Comparison of ENCODE assay signal across 23 mouse cellular contexts in the genomic region with DNA sequence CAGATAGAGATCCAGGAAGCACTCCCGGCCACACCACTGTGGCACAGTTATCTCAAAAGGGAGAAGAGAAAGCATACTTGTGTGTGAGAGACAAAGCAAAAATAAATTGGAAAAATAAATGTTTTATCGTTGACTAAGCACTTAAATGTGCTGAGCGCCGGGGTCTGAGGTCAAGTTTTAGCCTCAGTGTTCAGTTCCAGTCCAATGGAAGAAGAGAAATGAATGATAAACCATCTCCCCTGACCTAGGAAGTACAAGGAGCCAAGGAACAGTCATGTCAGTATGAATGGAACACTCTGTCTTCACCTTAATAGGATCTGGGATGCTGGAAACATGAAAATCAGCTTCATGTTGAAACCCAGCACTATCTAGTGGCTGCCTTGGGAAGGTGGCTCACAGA.
DNase-seq lines count a peak whose midpoint lies in the region; ATAC-seq and TF ChIP-seq lines count a peak whose summit lies in the region.
"Had no signal": no experiment of that assay in that cellular context is flagged by ENCODE, and none has a peak within 500 bp of the region (broad histone marks: within the 10 kb centered on the region; RNA-seq: fewer than 3 reads in every experiment).

No protein-coding gene starts in this region.

- peak; percentile 61 for DNase-seq in kidney, adult 2 months
- no peak for DNase-seq in kidney, postnatal 10 days
- DNase-seq in kidney, postnatal 25 days = peak; percentile 21 to 49
- no peak for DNase-seq in layer of hippocampus, postnatal 36 days
- DNase-seq: adrenal gland, adult 2 months; adrenal gland, postnatal 10 days; adrenal gland, postnatal 25 days; cerebellum, adult 11 months; cerebellum, adult 18-20 months; cerebellum, adult 8-10 months; cerebellum, adult 9-11 months; cerebellum, postnatal 14 days; cerebellum, postnatal 36 days; embryo, embryonic 11 days had no signal

- ATAC-seq in kidney, embryonic 14.5 days (ENCODE audit: low FRiP score, low TSS enrichment) = no peak
- ATAC-seq: forebrain, embryonic 14.5 days; forebrain, embryonic 16.5 days had no signal

- no peaks in the 10 kb centered on the region for H3K36me3 ChIP-seq in kidney, adult 2 months (ENCODE audit: control insufficient read depth, insufficient read depth, low read length)
- no peaks in the 10 kb centered on the region for H3K36me3 ChIP-seq in kidney, embryonic 14.5 days (ENCODE audit: control insufficient read depth, insufficient read depth, low read length)
- H3K36me3 ChIP-seq: embryonic facial prominence, embryonic 13.5 days; embryonic facial prominence, embryonic 15.5 days; forebrain, embryonic 10.5 days; forebrain, embryonic 12.5 days had no signal

- no peak for TF ChIP-seq CTCF in kidney, adult 2 months (conservative IDR thresholded peaks at IDR 0.05; ENCODE audit: insufficient read depth, insufficient read length, low read depth, low read length)
- TF ChIP-seq CTCF in olfactory bulb, adult 2 months (IDR thresholded peaks at IDR 0.05; ENCODE audit: insufficient read depth, low read depth, low read length) = no peak

- 61% methylated on average over 4 of the region's 4 CpGs for WGBS in kidney, adult 2 months
- WGBS in kidney, embryonic 14.5 days = 93% methylated on average over 4 of the region's 4 CpGs
- WGBS in olfactory bulb, adult 2 months = 90% methylated on average over 4 of the region's 4 CpGs

- H3K9me3 ChIP-seq in kidney, embryonic 14.5 days (ENCODE audit: control insufficient read depth, low read length) = no peaks in the 10 kb centered on the region
- H3K9me3 ChIP-seq: embryonic facial prominence, embryonic 13.5 days; embryonic facial prominence, embryonic 15.5 days; forebrain, embryonic 10.5 days; forebrain, embryonic 12.5 days had no signal

- H3K4me2 ChIP-seq in kidney, embryonic 14.5 days (replicated peaks; ENCODE audit: low read depth, low read length) = no peak overlapping the region
- H3K4me2 ChIP-seq: embryonic facial prominence, embryonic 13.5 days; embryonic facial prominence, embryonic 15.5 days; forebrain, embryonic 12.5 days had no signal

- H3K4me1 ChIP-seq in kidney, adult 2 months (ENCODE audit: control insufficient read depth, insufficient read depth, low read length) = peaks cover 9% of the 10 kb centered on the region
- H3K4me1 ChIP-seq in kidney, embryonic 14.5 days (ENCODE audit: control insufficient read depth, insufficient read depth, low read length) = no peaks in the 10 kb centered on the region; the same call in 1 of the 2 replicates
- H3K4me1 ChIP-seq in olfactory bulb, adult 2 months (ENCODE audit: control insufficient read depth, insufficient read depth, low read length) = peaks cover 40% of the 10 kb centered on the region

- no peak overlapping the region for H3K9ac ChIP-seq in kidney, embryonic 14.5 days (ENCODE audit: low read depth, low read length)
- H3K9ac ChIP-seq: embryonic facial prominence, embryonic 13.5 days; embryonic facial prominence, embryonic 15.5 days; forebrain, embryonic 12.5 days had no signal

- TF ChIP-seq POLR2A in kidney, adult 2 months (IDR thresholded peaks at IDR 0.05; ENCODE audit: low read depth, low read length) = no peak
- no peak for TF ChIP-seq POLR2A in olfactory bulb, adult 2 months (IDR thresholded peaks at IDR 0.05; ENCODE audit: insufficient read depth, low read depth, low read length)

- H3K4me3 ChIP-seq in kidney, adult 2 months (ENCODE audit: insufficient read depth, low read depth, low read length) = no peak overlapping the region
- no peak overlapping the region for H3K4me3 ChIP-seq in kidney, embryonic 14.5 days (ENCODE audit: low read length)
- H3K4me3 ChIP-seq in olfactory bulb, adult 2 months (ENCODE audit: insufficient read depth, low read depth, low read length) = no peak overlapping the region
- H3K4me3 ChIP-seq: embryonic facial prominence, embryonic 13.5 days; embryonic facial prominence, embryonic 15.5 days; erythroblast, embryonic 14.5 days; forebrain, embryonic 10.5 days; forebrain, embryonic 12.5 days had no signal

- H3K27ac ChIP-seq in kidney, adult 2 months (ENCODE audit: insufficient read depth, low read depth, low read length) = no peak overlapping the region
- no peak overlapping the region for H3K27ac ChIP-seq in kidney, embryonic 14.5 days (ENCODE audit: low read depth, low read length)
- H3K27ac ChIP-seq in olfactory bulb, adult 2 months (ENCODE audit: insufficient read depth, low read depth, low read length) = 0 out of 2 replicates have a peak overlapping the region, but pooled peaks have one; percentile 8
- H3K27ac ChIP-seq: embryonic facial prominence, embryonic 13.5 days; embryonic facial prominence, embryonic 15.5 days; forebrain, embryonic 10.5 days; forebrain, embryonic 12.5 days had no signal

- no peaks in the 10 kb centered on the region for H3K27me3 ChIP-seq in kidney, adult 2 months (replicated peaks; ENCODE audit: control insufficient read depth, insufficient read depth, low read length)
- H3K27me3 ChIP-seq in kidney, embryonic 14.5 days (ENCODE audit: control insufficient read depth, insufficient read depth, low read length) = no peaks in the 10 kb centered on the region
- H3K27me3 ChIP-seq: embryonic facial prominence, embryonic 13.5 days; embryonic facial prominence, embryonic 15.5 days; forebrain, embryonic 12.5 days had no signal

Comparison
In these comparisons a context has a peak if more than half of its experiments do, and no peak if none do; other contexts are left out.
1. DNase-seq: peak in kidney, adult 2 months (single experiment) and kidney, postnatal 25 days (2 of 2); none in kidney, postnatal 10 days (single experiment) and layer of hippocampus, postnatal 36 days (0 of 2).